Mouse (Mus musculus): ENCODE data around the gene AF067061. TPM values are rescaled to one million over a fixed set of nuclear protein-coding genes. Genes with fewer than 3 reads are reported as not detected.

AF067061 gene
- polyA plus RNA-seq (2012; rRNA removed) = not detected in 2 replicates

DNA sequence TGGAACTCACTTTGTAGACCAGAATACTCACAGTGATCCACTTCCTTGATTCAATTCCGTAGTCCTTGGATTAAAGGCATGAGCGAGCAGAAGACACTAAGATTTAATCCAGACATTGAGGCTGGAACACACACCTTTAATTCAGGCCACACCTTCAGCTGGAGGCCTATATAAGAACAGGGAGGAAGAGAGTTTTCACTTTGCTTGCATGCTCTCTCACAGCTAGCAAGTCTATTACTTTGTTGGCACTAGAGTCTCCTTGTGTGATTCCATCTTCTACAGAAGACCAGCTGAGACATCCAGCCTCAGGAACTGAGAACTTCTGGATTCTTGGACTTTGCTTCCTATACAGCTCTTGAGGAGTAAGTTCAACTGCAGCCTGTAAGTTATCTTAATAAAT is at the start of gene AF067061:
TSS of gene AF067061 (plus strand) at position 245 of the 400 bp plus-strand sequence.

DNA sequence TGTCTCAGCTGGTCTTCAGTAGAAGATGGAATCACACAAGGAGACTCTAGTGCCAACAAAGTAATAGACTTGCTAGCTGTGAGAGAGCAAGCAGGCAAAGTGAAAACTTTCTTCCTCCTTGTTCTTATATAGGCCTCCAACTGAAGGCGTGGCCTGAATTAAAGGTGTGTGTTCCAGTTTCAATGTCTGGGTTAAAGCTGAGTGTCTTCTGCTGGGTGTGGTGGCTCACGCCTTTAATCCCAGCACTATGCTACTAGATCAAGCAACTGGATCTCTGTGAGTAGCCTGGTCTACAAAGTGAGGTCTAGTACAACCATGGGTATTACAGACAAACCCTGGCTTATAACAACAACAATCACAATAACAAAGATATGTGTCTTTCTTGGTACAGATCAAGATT is 47.1 kb upstream of the AF067061 start, which contains the start of gene Gm21762:
TSS of gene Gm21762 (minus strand) at position 101 of the 400 bp plus-strand sequence.

GRCm38 (mm10) chr13:120238811-120239210 is 24.1 kb upstream of the AF067061 start, which contains the start of gene Gm21731:
TSS of gene Gm21731 (plus strand) at chr13:120239111.

GRCm38 (mm10) chr13:120299991-120300442 is 37.1 kb downstream of the AF067061 start, which contains the start of gene BC147527:
TSS of gene BC147527 (plus strand) at chr13:120300392.

Other genes starting within 250 kb of the AF067061 start
- not detected in 2 replicates for gene Gm36079, start 236.1 kb upstream of the AF067061 start, polyA plus RNA-seq (2012; rRNA removed)
- gene Gm21188, start 210.9 kb upstream of the AF067061 start, polyA plus RNA-seq (2012; rRNA removed) = 0.09 and 0.33 TPM in 2 replicates
- gene Gm20767, start 122.9 kb upstream of the AF067061 start, polyA plus RNA-seq (2012; rRNA removed) = not detected in 2 replicates
- gene Gm21818, start 90.7 kb upstream of the AF067061 start, polyA plus RNA-seq (2012; rRNA removed) = not detected in 2 replicates
- not detected in 2 replicates for gene Gm21762, start 47.2 kb upstream of the AF067061 start, polyA plus RNA-seq (2012; rRNA removed)
- not detected in 2 replicates for gene Gm21731, start 24.0 kb upstream of the AF067061 start, polyA plus RNA-seq (2012; rRNA removed)
- 0.18 and 0.58 TPM in 2 replicates for gene BC147527, start 37.3 kb downstream of the AF067061 start, polyA plus RNA-seq (2012; rRNA removed)
- not detected in 2 replicates for gene Tcstv3, start 53.8 kb downstream of the AF067061 start, polyA plus RNA-seq (2012; rRNA removed)